Mouse (Mus musculus) liver, postnatal 0 days (tissue): ENCODE results near the gene Hist2h4.

Experiments
- CTCF ChIP-seq: sonication (generic); IDR thresholded peaks from 2 replicates; pipeline ENCODE4 v1.5.1; 2016; ENCODE audit warnings: antibody characterized with exemption, low read depth
- EP300 ChIP-seq: IDR thresholded peaks from 2 replicates; pipeline ENCODE4 v1.6.1; 2016; ENCODE audit warnings: antibody characterized with exemption, low read depth, mild to moderate bottlenecking

DNA sequence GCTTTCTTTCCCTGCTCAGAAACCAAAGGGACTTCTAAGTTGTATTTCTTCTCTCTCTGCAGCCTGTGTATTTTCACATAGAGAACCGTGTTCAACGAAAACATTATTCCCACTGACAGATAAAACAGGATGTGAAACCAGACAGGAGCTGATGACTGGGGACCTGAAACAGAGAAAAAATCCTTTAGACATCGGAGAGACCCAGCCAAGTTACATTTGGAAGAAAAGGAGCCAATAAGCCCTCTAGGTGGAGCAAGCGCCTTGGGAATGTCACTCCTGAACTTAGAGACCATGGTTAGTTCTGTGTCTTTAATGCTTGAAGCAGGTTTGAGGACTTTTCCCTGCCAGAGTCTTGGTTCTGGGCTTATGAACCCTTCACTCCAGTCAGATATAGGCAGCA, 21.3 kb upstream of the Hist2h4 start:
- peak; percentile 62 for TF ChIP-seq CTCF
- no peak for TF ChIP-seq EP300
